Mouse (Mus musculus): ENCODE results near the gene Rnf217. TPM values are rescaled to one million over a fixed set of nuclear protein-coding genes. Genes with fewer than 3 reads are reported as not detected.

The Rnf217 gene
- total and polyA plus RNA-seq, 3 experiments = 1.1 to 4.0 (median 3.7) TPM

- intact Hi-C loops (cut with DNase I) = no loop called here
These were observed 11.1 kb downstream of the Rnf217 start for GRCm38 (mm10) chr10:31597886-31598285.

GRCm38 (mm10) chr10:31596804-31597203 is 12.2 kb downstream of the Rnf217 start:
- Histone ChIP-seq H3K4me1 (ENCODE audit: control insufficient read depth, insufficient read depth, low read length) (peaks cover 6% of the 10 kb centered on the region), H3K4me3 (no peak overlapping the region), H3K9ac (ENCODE audit: low read depth, low read length) (no peak overlapping the region), H3K36me3 (ENCODE audit: control insufficient read depth, insufficient read depth, low read length) (peaks cover 2% of the 10 kb centered on the region), H3K27me3 (ENCODE audit: control insufficient read depth, insufficient read depth, low read length) (no peaks in the 10 kb centered on the region), H3K79me2 (replicated peaks; ENCODE audit: control insufficient read depth, insufficient read depth, low read length) (no peaks in the 10 kb centered on the region), H3K27ac (no peak overlapping the region)
- TF ChIP-seq POLR2A (IDR thresholded peaks at IDR 0.05; ENCODE audit: insufficient read depth, low read depth, low read length) = no peak
- TF ChIP-seq CTCF (IDR thresholded peaks at IDR 0.05) = no peak
- no peak for TF ChIP-seq EP300 (IDR thresholded peaks at IDR 0.05; ENCODE audit: insufficient read depth, low read depth, low read length)
- 70% methylated on average over 4 of the region's 4 CpGs for WGBS
- intact Hi-C loops (cut with DNase I) = no loop called here
- no peak for DNase-seq

More at GRCm38 (mm10) chr10:31597886-31598285, 11.1 kb downstream of the Rnf217 start:
- WGBS = 76% methylated on average over 2 of the region's 2 CpGs
- Histone ChIP-seq H3K27me3 (ENCODE audit: control insufficient read depth, insufficient read depth, low read length) (no peaks in the 10 kb centered on the region), H3K36me3 (ENCODE audit: control insufficient read depth, insufficient read depth, low read length) (no peaks in the 10 kb centered on the region; the same call in none of the 2 replicates), H3K79me2 (replicated peaks; ENCODE audit: control insufficient read depth, insufficient read depth, low read length) (no peaks in the 10 kb centered on the region), H3K27ac (no peak overlapping the region), H3K4me3 (no peak overlapping the region), H3K4me1 (ENCODE audit: control insufficient read depth, insufficient read depth, low read length) (peaks cover 3% of the 10 kb centered on the region), H3K9ac (ENCODE audit: low read depth, low read length) (no peak overlapping the region)
- TF ChIP-seq EP300 (IDR thresholded peaks at IDR 0.05; ENCODE audit: insufficient read depth, low read depth, low read length) = no peak
- DNase-seq = no peak

- TF ChIP-seq POLR2A (IDR thresholded peaks at IDR 0.05; ENCODE audit: insufficient read depth, low read depth, low read length) = no peak
- TF ChIP-seq EP300 (IDR thresholded peaks at IDR 0.05; ENCODE audit: insufficient read depth, low read depth, low read length) = no peak
- TF ChIP-seq CTCF (IDR thresholded peaks at IDR 0.05) = no peak
- intact Hi-C loops (cut with DNase I) = no loop called here
- WGBS = 86% methylated on average over 4 of the region's 4 CpGs
These were observed 13.7 kb downstream of the Rnf217 start for GRCm38 (mm10) chr10:31595326-31595725.

GRCm38 (mm10) chr10:31592741-31593524 is 16.1 kb downstream of the Rnf217 start:
- DNase-seq = peak; percentile 46 to 57
- Histone ChIP-seq H3K36me3 (ENCODE audit: control insufficient read depth, insufficient read depth, low read length) (peaks cover 2% of the 10 kb centered on the region), H3K9ac (ENCODE audit: low read depth, low read length) (no peak overlapping the region), H3K27ac (no peak overlapping the region), H3K4me3 (no peak overlapping the region), H3K4me1 (ENCODE audit: control insufficient read depth, insufficient read depth, low read length) (peaks cover 6% of the 10 kb centered on the region), H3K27me3 (ENCODE audit: control insufficient read depth, insufficient read depth, low read length) (no peaks in the 10 kb centered on the region), H3K79me2 (replicated peaks; ENCODE audit: control insufficient read depth, insufficient read depth, low read length) (no peaks in the 10 kb centered on the region)
- TF ChIP-seq CTCF (IDR thresholded peaks at IDR 0.05) (no peak), POLR2A (IDR thresholded peaks at IDR 0.05; ENCODE audit: insufficient read depth, low read depth, low read length) (no peak), EP300 (IDR thresholded peaks at IDR 0.05; ENCODE audit: insufficient read depth, low read depth, low read length) (no peak)
- WGBS = 38% methylated on average over 9 of the region's 9 CpGs
- intact Hi-C loops (cut with DNase I) = loop anchor here (2.0 kb wide), 1 partner anchor 42 kb away; no protein-coding TSS in a partner anchor

More at GRCm38 (mm10) chr10:31595326-31595725, 13.7 kb downstream of the Rnf217 start:
- Histone ChIP-seq H3K36me3 (ENCODE audit: control insufficient read depth, insufficient read depth, low read length) (peaks cover 2% of the 10 kb centered on the region), H3K27ac (no peak overlapping the region), H3K79me2 (replicated peaks; ENCODE audit: control insufficient read depth, insufficient read depth, low read length) (no peaks in the 10 kb centered on the region), H3K4me1 (ENCODE audit: control insufficient read depth, insufficient read depth, low read length) (peaks cover 6% of the 10 kb centered on the region), H3K9ac (ENCODE audit: low read depth, low read length) (no peak overlapping the region), H3K27me3 (ENCODE audit: control insufficient read depth, insufficient read depth, low read length) (no peaks in the 10 kb centered on the region), H3K4me3 (no peak overlapping the region)
- no peak for DNase-seq

GRCm38 (mm10) chr10:31592095-31592740 is 16.8 kb downstream of the Rnf217 start:
- no peaks in the 10 kb centered on the region for H3K27me3 ChIP-seq (ENCODE audit: control insufficient read depth, insufficient read depth, low read length)
- H3K4me3 ChIP-seq = no peak overlapping the region
- peaks cover 2% of the 10 kb centered on the region for H3K36me3 ChIP-seq (ENCODE audit: control insufficient read depth, insufficient read depth, low read length)
- no peak for DNase-seq
- H3K79me2 ChIP-seq (replicated peaks; ENCODE audit: control insufficient read depth, insufficient read depth, low read length) = no peaks in the 10 kb centered on the region
- 55% methylated on average over 3 of the region's 3 CpGs for WGBS
- peaks cover 6% of the 10 kb centered on the region for H3K4me1 ChIP-seq (ENCODE audit: control insufficient read depth, insufficient read depth, low read length)
- H3K9ac ChIP-seq (ENCODE audit: low read depth, low read length) = no peak overlapping the region
- TF ChIP-seq EP300 (IDR thresholded peaks at IDR 0.05; ENCODE audit: insufficient read depth, low read depth, low read length) = no peak
- TF ChIP-seq CTCF (IDR thresholded peaks at IDR 0.05) = no peak
- no peak for TF ChIP-seq POLR2A (IDR thresholded peaks at IDR 0.05; ENCODE audit: insufficient read depth, low read depth, low read length)
- intact Hi-C loops (cut with DNase I) = loop anchor here (2.0 kb wide), 1 partner anchor 43 kb away; no protein-coding TSS in a partner anchor
- no peak overlapping the region for H3K27ac ChIP-seq

GRCm38 (mm10) chr10:31580722-31581121 is 28.3 kb downstream of the Rnf217 start:
- H3K79me2 ChIP-seq (replicated peaks; ENCODE audit: control insufficient read depth, insufficient read depth, low read length) = peaks cover 2% of the 10 kb centered on the region; the same call in 1 of the 2 replicates
- 96% methylated on average over 4 of the region's 4 CpGs for WGBS
- no peak overlapping the region for H3K9ac ChIP-seq (ENCODE audit: low read depth, low read length)
- intact Hi-C loops (cut with DNase I) = no loop called here
- H3K4me1 ChIP-seq (ENCODE audit: control insufficient read depth, insufficient read depth, low read length) = no peaks in the 10 kb centered on the region
- no peak overlapping the region for H3K27ac ChIP-seq
- H3K4me3 ChIP-seq = no peak overlapping the region
- TF ChIP-seq EP300 (IDR thresholded peaks at IDR 0.05; ENCODE audit: insufficient read depth, low read depth, low read length) = no peak
- TF ChIP-seq CTCF (IDR thresholded peaks at IDR 0.05) = no peak
- no peak for TF ChIP-seq POLR2A (IDR thresholded peaks at IDR 0.05; ENCODE audit: insufficient read depth, low read depth, low read length)
- no peaks in the 10 kb centered on the region for H3K36me3 ChIP-seq (ENCODE audit: control insufficient read depth, insufficient read depth, low read length)
- DNase-seq = no peak
- H3K27me3 ChIP-seq (ENCODE audit: control insufficient read depth, insufficient read depth, low read length) = no peaks in the 10 kb centered on the region

All from heart, adult 2 months (tissue).